Mouse (Mus musculus): ENCODE results near the gene Pak2.

Pak2 gene

DNA sequence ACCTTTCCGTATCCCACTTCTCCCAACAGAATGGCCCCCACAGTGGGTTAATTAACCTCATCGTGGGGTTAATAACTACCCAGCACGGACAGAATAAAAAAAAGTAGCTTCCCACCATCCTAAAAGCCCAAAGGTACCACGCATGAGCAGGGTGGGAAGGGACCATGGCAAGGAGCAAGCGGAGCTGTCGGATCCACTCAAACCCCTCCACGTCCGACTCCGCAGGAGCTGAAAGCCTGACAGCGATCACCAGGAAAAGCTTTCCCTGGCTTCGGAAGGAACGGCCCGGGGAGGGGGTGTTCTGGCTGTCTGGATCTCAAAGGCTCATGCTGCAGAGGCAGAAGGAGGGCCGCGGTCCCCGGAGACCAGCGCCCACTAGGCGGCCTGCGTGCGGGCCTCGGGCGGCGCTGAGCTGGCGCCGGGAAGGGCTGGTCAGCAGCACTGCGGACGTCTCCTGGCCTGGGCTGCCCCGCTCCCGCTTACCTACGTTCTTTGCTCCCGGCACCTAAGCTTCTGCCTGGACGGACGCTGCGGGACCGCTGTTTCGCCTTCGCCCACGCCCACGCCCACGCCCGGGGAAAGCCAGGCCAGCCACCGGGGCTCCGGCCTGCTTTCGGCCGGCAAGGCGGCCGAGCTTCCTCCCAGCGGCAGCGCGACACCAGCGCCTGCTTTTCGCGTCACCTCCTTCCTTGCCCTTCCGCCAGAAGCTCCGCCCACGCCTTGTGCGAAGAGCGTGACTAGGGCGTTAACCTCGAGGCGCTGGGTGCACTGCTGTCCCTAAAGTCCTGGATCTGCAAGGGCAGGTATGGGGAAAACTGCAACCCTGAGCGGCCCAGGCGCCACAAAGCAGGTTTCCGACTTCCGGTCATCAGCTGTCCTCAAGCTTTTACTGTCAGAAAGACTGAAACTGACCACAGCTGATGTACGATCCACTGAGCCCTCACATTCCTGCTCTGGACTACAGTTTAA lies 76.3 kb downstream of the Pak2 start, which contains the start of gene Senp5:
Gene Senp5, minus strand, starts transcription at position 779 of the 969 bp plus-strand sequence.
- DNase-seq (ENCODE audit: low spot score) = peak; percentile 94

DNA sequence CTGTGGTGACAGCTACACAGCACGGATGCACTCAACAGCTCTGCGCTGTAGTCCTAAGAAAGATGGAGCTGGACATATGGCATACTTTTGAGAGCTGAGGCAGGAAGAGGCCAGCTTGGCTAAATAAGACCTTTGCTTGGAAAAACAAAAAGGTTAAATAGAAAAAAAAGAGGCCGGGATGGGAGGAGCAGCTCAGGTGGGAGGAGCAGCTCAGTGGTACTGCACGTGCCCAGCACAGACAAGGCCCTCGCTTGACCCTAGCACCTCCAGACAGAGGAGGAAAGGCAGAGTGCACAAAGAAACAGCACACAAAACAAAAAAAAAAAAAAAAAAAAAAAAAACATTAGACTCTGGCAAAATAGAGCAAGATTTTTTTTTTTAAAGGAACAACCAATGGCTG lies 82.8 kb downstream of the Pak2 start:
- DNase-seq (ENCODE audit: low spot score) = no peak

DNA sequence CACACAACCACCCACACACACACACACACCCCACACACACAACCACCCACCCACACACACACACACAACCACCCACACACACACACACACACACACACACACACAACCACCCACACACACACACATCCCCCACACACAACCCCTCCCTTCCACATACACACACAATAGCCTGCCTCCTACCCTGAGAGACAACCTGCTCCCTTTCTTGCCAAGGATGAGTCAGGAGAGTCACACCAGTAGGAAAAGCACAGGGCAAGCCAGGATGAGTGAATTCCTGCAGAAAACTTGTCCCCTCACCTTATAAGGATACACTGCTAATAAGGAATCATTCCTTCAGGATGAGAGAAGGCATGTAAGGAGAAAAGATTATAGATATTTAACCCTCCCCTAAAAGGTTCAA lies 85.2 kb downstream of the Pak2 start:
- DNase-seq (ENCODE audit: low spot score) = no peak

DNA sequence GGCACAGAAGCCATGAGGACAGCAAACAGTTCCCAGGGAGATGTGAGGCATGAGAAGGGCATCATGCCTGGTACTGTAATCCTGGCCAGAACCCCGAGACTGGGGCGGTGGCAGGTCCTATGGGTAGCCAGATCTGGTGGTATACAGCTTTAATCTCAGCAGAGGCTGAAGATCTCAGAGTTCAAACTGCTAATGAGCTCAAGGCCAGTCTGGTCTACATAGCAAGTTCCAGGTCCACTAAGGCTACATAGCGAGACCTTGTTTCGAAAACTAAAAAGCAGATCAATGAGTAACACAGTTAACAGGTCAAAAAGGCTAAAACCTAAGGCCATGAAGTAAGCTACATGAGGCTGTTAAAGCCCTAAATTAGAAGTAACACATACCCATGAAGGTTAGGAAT lies 85.9 kb downstream of the Pak2 start:
- DNase-seq (ENCODE audit: low spot score) = no peak

DNA sequence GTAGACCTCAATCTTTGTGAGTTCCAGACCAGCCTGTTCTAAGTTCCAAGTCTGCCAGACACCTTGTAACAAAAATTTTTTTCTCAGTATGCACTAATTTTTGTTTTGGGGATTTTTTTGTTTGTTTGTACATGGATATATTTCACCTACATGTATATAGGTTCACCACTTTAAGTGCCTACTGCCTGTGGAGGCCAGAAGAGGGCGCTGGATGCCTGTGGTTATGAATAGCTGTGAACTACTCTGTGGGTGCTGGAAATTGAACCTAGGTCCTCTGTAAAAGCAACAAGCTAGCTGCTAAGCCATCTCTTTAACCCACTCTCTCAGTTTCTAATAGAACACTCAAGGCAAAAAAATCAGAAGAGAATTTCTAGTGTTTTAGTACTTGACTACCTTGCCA lies 87.1 kb downstream of the Pak2 start:
- DNase-seq (ENCODE audit: low spot score) = no peak

DNA sequence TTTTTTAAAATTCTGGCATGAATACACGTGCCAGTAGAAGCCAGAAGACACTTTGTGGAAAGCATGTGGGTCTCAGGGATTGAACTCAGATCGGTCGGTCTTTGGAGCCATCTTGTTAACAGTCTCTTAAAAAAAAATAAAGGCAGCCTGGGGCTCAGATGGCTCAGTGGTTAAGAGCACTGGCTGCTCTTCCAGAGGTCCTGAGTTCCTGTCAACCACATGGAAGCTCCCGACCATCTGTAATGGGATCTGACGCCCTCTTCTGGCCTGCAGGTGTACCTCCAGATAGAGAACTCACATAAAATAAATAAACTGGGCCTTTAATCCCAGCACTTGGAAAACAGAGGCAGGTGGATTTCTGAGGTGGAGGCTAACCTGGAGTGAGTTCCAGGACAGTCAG lies 98.2 kb downstream of the Pak2 start:
- DNase-seq (ENCODE audit: low spot score) = no peak

DNA sequence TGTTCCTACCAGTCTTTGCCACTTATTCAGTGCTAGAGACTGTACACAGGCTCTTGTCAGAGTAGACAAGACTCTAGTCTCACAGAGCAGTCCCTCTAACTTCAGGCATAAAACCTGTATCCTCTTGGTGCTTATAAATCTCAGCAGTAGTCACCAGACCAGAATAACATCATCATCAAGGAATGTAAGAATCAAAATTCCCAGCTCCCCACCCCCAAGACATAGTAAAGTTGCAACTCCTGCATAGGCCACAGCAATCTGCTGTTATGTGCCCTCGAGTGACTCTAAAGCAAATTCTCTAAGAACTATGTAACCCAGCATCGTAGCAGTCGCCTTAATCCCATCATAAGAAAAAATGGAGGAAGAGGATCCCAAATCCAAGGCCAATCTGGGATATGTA lies 99.6 kb downstream of the Pak2 start:
- no peak for DNase-seq (ENCODE audit: low spot score)

DNA sequence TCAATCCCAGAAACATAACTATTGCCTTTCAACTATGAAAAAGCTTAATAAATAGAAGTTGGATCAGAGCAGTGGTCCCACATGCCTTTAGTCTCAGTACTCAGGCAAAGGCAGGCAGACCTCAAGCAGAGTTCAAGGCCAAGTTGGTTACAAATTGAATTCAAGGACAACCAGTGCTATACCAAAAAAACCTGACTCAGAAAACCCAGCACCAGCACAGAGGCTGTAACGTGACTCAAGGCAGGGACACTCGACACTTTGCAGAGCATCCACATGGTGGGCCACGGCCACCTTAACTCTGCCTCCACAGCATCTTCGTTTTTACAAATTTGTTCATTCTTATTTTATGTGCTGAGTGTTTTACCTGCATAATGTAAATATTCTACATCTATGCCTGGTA lies 103.9 kb downstream of the Pak2 start:
- DNase-seq (ENCODE audit: low spot score) = no peak
